Mouse (Mus musculus): ENCODE results near the gene Schip1.

- no peak for TF ChIP-seq CTCF (IDR thresholded peaks at IDR 0.05; ENCODE audit: low read depth)
- TF ChIP-seq EP300 (IDR thresholded peaks at IDR 0.05; ENCODE audit: low read depth): no peak
These were observed 462.6 kb downstream of the Schip1 start for GRCm38 (mm10) chr3:68527182-68527581.
